Mouse (Mus musculus): ENCODE data around the gene Chsy1. TPM values are rescaled to one million over a fixed set of nuclear protein-coding genes. Genes with fewer than 3 reads are reported as not detected.
A peak's percentile ranks its signal among the peaks of the same experiment; 100 is the strongest.

The Chsy1 gene
- polyA plus RNA-seq, 1 experiment from 2014 or later = 10.1 TPM

GRCm38 (mm10) chr7:66090676-66091190 is 18.6 kb upstream of the Chsy1 start:
- Histone ChIP-seq H3K27me3 (no peaks in the 10 kb centered on the region), H3K9me3 (replicated peaks) (no peaks in the 10 kb centered on the region), H3K4me1 (replicated peaks) (no peaks in the 10 kb centered on the region), H3K4me2 (no peak overlapping the region), H3K27ac (no peak overlapping the region), H3K36me3 (peaks cover 55% of the 10 kb centered on the region), H3K4me3 (replicated peaks) (no peak overlapping the region), H3K9ac (no peak overlapping the region)
- ATAC-seq (ENCODE audit: low read depth) (no peak), DNase-seq (no peak)
- 83% methylated on average over 11 of the region's 11 CpGs for WGBS (ENCODE audit: insufficient replicate concordance)

GRCm38 (mm10) chr7:66091553-66091952 is 17.8 kb upstream of the Chsy1 start:
- peaks cover 47% of the 10 kb centered on the region for H3K36me3 ChIP-seq
- H3K4me1 ChIP-seq (replicated peaks) = no peaks in the 10 kb centered on the region
- ATAC-seq (ENCODE audit: low read depth) (no peak), DNase-seq (no peak)
- no peak overlapping the region for H3K27ac ChIP-seq
- no peak overlapping the region for H3K4me2 ChIP-seq
- H3K27me3 ChIP-seq = no peaks in the 10 kb centered on the region
- H3K9ac ChIP-seq = no peak overlapping the region
- no peak overlapping the region for H3K4me3 ChIP-seq (replicated peaks)
- 74% methylated on average over 7 of the region's 7 CpGs for WGBS (ENCODE audit: insufficient replicate concordance)
- H3K9me3 ChIP-seq (replicated peaks) = no peaks in the 10 kb centered on the region

- H3K4me2 ChIP-seq = no peak overlapping the region
These were observed 16.7 kb upstream of the Chsy1 start for GRCm38 (mm10) chr7:66092656-66093055.

GRCm38 (mm10) chr7:66094141-66094540 is 15.2 kb upstream of the Chsy1 start:
- WGBS (ENCODE audit: insufficient replicate concordance) = 61% methylated on average over 5 of the region's 5 CpGs
- no peaks in the 10 kb centered on the region for H3K9me3 ChIP-seq (replicated peaks)
- H3K4me3 ChIP-seq (replicated peaks) = no peak overlapping the region
- no peak overlapping the region for H3K27ac ChIP-seq
- no peak overlapping the region for H3K9ac ChIP-seq
- H3K4me1 ChIP-seq (replicated peaks) = no peaks in the 10 kb centered on the region
- no peak for DNase-seq
- peaks cover 22% of the 10 kb centered on the region for H3K36me3 ChIP-seq
- no peaks in the 10 kb centered on the region for H3K27me3 ChIP-seq
- no peak for ATAC-seq (ENCODE audit: low read depth)
- no peak overlapping the region for H3K4me2 ChIP-seq

More at GRCm38 (mm10) chr7:66092656-66093055, 16.7 kb upstream of the Chsy1 start:
- Histone ChIP-seq H3K9me3 (replicated peaks) (no peaks in the 10 kb centered on the region), H3K36me3 (peaks cover 36% of the 10 kb centered on the region), H3K9ac (no peak overlapping the region), H3K27ac (no peak overlapping the region), H3K4me1 (replicated peaks) (no peaks in the 10 kb centered on the region), H3K4me3 (replicated peaks) (no peak overlapping the region), H3K27me3 (no peaks in the 10 kb centered on the region)
- DNase-seq (no peak), ATAC-seq (ENCODE audit: low read depth) (no peak)
- WGBS (ENCODE audit: insufficient replicate concordance) = 77% methylated on average over 8 of the region's 8 CpGs

GRCm38 (mm10) chr7:66098803-66099202 is 10.5 kb upstream of the Chsy1 start:
- H3K4me3 ChIP-seq (replicated peaks) = no peak overlapping the region

GRCm38 (mm10) chr7:66101866-66102265 is 7.4 kb upstream of the Chsy1 start:
- WGBS (ENCODE audit: insufficient replicate concordance) = 5% methylated on average over 4 of the region's 4 CpGs
- Histone ChIP-seq H3K27me3 (peaks cover 9% of the 10 kb centered on the region), H3K9ac (no peak overlapping the region), H3K36me3 (no peaks in the 10 kb centered on the region), H3K4me2 (no peak overlapping the region), H3K27ac (no peak overlapping the region), H3K9me3 (replicated peaks) (no peaks in the 10 kb centered on the region), H3K4me1 (replicated peaks) (no peaks in the 10 kb centered on the region), H3K4me3 (replicated peaks) (no peak overlapping the region)
- no peak for ATAC-seq (ENCODE audit: low read depth)
- no peak for DNase-seq

More at GRCm38 (mm10) chr7:66098803-66099202, 10.5 kb upstream of the Chsy1 start:
- ATAC-seq (ENCODE audit: low read depth) = no peak
- Histone ChIP-seq H3K4me2 (no peak overlapping the region), H3K36me3 (no peaks in the 10 kb centered on the region), H3K4me1 (replicated peaks) (no peaks in the 10 kb centered on the region), H3K9ac (no peak overlapping the region), H3K27me3 (peaks cover 9% of the 10 kb centered on the region), H3K27ac (no peak overlapping the region), H3K9me3 (replicated peaks) (no peaks in the 10 kb centered on the region)
- 72% methylated on average over 7 of the region's 7 CpGs for WGBS (ENCODE audit: insufficient replicate concordance)
- no peak for DNase-seq

GRCm38 (mm10) chr7:66104531-66104930 is 4.8 kb upstream of the Chsy1 start:
- 77% methylated on average over 5 of the region's 5 CpGs for WGBS (ENCODE audit: insufficient replicate concordance)
- H3K36me3 ChIP-seq = no peaks in the 10 kb centered on the region

GRCm38 (mm10) chr7:66105771-66106170 is 3.5 kb upstream of the Chsy1 start:
- ATAC-seq (ENCODE audit: low read depth) (no peak), DNase-seq (no peak)
- Histone ChIP-seq H3K9ac (no peak overlapping the region), H3K4me2 (no peak overlapping the region), H3K27ac (no peak overlapping the region), H3K4me3 (replicated peaks) (no peak overlapping the region), H3K27me3 (peaks cover 11% of the 10 kb centered on the region), H3K9me3 (replicated peaks) (no peaks in the 10 kb centered on the region), H3K36me3 (no peaks in the 10 kb centered on the region), H3K4me1 (replicated peaks) (peaks cover 14% of the 10 kb centered on the region)
- 51% methylated on average over 4 of the region's 4 CpGs for WGBS (ENCODE audit: insufficient replicate concordance)

More at GRCm38 (mm10) chr7:66104531-66104930, 4.8 kb upstream of the Chsy1 start:
- no peak overlapping the region for H3K9ac ChIP-seq
- DNase-seq (no peak), ATAC-seq (ENCODE audit: low read depth) (no peak)
- H3K4me3 ChIP-seq (replicated peaks) = no peak overlapping the region
- peaks cover 15% of the 10 kb centered on the region for H3K27me3 ChIP-seq
- H3K9me3 ChIP-seq (replicated peaks) = no peaks in the 10 kb centered on the region
- no peak overlapping the region for H3K4me2 ChIP-seq
- peaks cover 12% of the 10 kb centered on the region for H3K4me1 ChIP-seq (replicated peaks)
- H3K27ac ChIP-seq = no peak overlapping the region

- DNase-seq = no peak
- Histone ChIP-seq H3K27me3 (peaks cover 6% of the 10 kb centered on the region; the same call in 1 of the 2 replicates), H3K27ac (no peak overlapping the region; the same call in 1 of the 2 replicates), H3K4me3 (replicated peaks) (no peak overlapping the region), H3K36me3 (no peaks in the 10 kb centered on the region), H3K4me2 (no peak overlapping the region), H3K9ac (no peak overlapping the region), H3K9me3 (replicated peaks) (no peaks in the 10 kb centered on the region), H3K4me1 (replicated peaks) (peaks cover 22% of the 10 kb centered on the region)
- ATAC-seq (ENCODE audit: low read depth) = no peak
- 73% methylated on average over 7 of the region's 7 CpGs for WGBS (ENCODE audit: insufficient replicate concordance)
These were observed 2.7 kb upstream of the Chsy1 start for GRCm38 (mm10) chr7:66106581-66107056.

GRCm38 (mm10) chr7:66107206-66107605 is 2.1 kb upstream of the Chsy1 start:
- ATAC-seq (ENCODE audit: low read depth) = no peak
- no peak for DNase-seq
- Histone ChIP-seq H3K9me3 (replicated peaks) (no peaks in the 10 kb centered on the region), H3K36me3 (no peaks in the 10 kb centered on the region), H3K27me3 (peaks cover 6% of the 10 kb centered on the region; the same call in 1 of the 2 replicates), H3K4me2 (no peak overlapping the region), H3K4me3 (replicated peaks) (no peak overlapping the region), H3K9ac (no peak overlapping the region), H3K27ac (no peak overlapping the region), H3K4me1 (replicated peaks) (peaks cover 28% of the 10 kb centered on the region)
- WGBS (ENCODE audit: insufficient replicate concordance) = 73% methylated on average over 11 of the region's 11 CpGs

- no peaks in the 10 kb centered on the region for H3K36me3 ChIP-seq
- H3K4me3 ChIP-seq (replicated peaks) = no peak overlapping the region; the same call in 1 of the 2 replicates
- peaks cover 35% of the 10 kb centered on the region for H3K4me1 ChIP-seq (replicated peaks)
- DNase-seq (peak; percentile 38), ATAC-seq (ENCODE audit: low read depth) (no peak)
- H3K9me3 ChIP-seq (replicated peaks) = no peaks in the 10 kb centered on the region
- peaks cover 6% of the 10 kb centered on the region; the same call in 1 of the 2 replicates for H3K27me3 ChIP-seq
- peak overlapping the region; percentile 97; the same call in 1 of the 2 replicates for H3K4me2 ChIP-seq
- no peak overlapping the region for H3K27ac ChIP-seq
- WGBS (ENCODE audit: insufficient replicate concordance) = 14% methylated on average over 7 of the region's 7 CpGs
- H3K9ac ChIP-seq = no peak overlapping the region; the same call in 1 of the 2 replicates
These were observed 1.4 kb upstream of the Chsy1 start for GRCm38 (mm10) chr7:66107930-66108329.
